Mouse (Mus musculus): ENCODE measurements at regions not wholly inside any gene's neighbourhood (a gene's known extent, or its start where the extent isn't known, plus 50 kb on each side); places are given as distances from the start of the nearest gene placed in this dataset.

- no peak for DNase-seq (ENCODE audit: low read depth, low spot score)
These were observed 89.8 kb downstream of the Kif26a start for GRCm38 (mm10) chr12:112235841-112236240.

- DNase-seq (ENCODE audit: low read depth, low spot score) = no peak
These were observed 91.1 kb downstream of the Kif26a start for GRCm38 (mm10) chr12:112237061-112237490.

GRCm38 (mm10) chr12:112238834-112239233 is 92.8 kb downstream of the Kif26a start:
- no peak for DNase-seq (ENCODE audit: low read depth, low spot score)

- no peak for DNase-seq (ENCODE audit: low read depth, low spot score)
These were observed 95.7 kb downstream of the Kif26a start for GRCm38 (mm10) chr12:112241740-112242171.

GRCm38 (mm10) chr12:112243231-112243630 is 97.2 kb downstream of the Kif26a start:
- no peak for DNase-seq (ENCODE audit: low read depth, low spot score)

GRCm38 (mm10) chr12:112250894-112251293 is 104.9 kb downstream of the Kif26a start:
- no peak for DNase-seq (ENCODE audit: low read depth, low spot score)

DNA sequence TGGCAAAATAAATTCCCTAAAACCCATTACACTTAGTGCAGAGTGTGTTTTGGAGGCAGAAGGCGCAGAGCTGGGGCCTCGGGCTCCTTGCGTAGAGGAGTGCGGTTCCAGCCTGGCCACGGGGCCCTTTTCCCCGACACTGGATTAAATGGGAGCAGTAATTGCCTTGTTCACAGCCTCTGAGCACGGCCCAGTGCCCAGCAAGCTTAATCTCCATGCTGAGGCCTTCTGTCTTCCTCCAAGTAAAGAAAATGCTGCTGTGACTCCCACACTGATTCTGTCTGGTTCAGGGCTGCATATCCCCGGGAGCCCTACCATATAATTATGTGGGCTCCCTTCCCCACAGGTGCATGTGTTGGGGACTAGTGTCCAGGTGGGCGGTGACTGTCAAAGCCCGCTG is 107.5 kb downstream of the Kif26a start:
- DNase-seq (ENCODE audit: low read depth, low spot score) = no peak

GRCm38 (mm10) chr12:112255223-112255622 is 109.2 kb downstream of the Kif26a start:
- DNase-seq (ENCODE audit: low read depth, low spot score) = peak; percentile 31

DNA sequence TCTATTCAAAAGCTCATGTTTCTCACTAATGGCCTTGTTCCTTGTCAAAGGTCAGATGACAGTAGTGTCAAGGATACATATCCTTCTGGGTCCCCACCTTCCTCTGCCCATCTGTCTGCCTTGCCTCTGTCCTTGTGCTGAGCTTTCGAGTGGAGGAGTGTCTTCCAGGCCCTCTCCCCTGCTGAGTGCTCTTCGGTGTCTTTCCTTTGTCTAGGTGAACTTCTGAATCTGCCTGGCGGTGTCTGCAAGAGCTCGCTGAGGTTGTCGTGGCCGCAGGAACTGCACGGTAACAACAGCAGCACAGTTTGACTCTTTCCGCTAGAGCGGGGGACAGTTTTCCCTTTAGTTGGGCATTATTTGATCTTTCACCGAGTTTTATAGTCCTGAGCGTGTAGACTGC is 111.7 kb downstream of the Kif26a start:
- DNase-seq (ENCODE audit: low read depth, low spot score) = no peak

GRCm38 (mm10) chr12:112263283-112264056 is 117.5 kb downstream of the Kif26a start:
- no peak for DNase-seq (ENCODE audit: low read depth, low spot score)

GRCm38 (mm10) chr12:112264201-112264600 is 118.2 kb downstream of the Kif26a start:
- DNase-seq (ENCODE audit: low read depth, low spot score) = no peak

DNA sequence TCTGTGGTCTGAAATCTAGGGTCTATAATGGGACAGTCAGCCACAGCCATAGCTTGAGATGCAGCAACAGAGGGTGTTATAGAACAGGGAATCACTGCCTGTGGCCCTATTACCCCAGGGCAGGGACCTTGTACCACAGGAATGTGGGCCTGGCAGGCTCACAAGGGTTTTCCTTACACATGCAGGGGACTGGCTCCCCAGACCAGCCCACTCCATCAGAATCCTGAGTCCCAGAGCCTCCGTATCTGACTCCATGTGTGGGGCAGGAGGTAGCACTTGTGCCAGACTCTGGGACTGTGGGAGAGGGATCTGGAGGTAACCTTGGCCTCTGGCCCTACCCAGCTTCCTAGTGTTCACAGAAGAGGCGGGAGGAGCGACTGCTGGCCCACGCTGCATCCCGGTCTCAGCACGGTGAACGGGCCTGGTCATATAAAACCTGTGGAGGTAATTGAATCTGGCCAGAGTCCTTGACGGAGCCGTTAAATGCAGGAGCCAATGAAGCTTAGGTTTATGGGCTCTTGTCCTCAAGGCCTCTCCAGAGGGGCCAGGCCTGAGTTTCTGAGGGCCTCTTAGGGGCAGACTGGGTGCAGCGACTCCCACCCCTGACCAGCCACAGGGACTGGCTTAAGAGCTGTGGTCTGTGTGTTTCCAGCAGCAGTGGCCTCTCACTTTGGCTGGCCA is 119.4 kb downstream of the Kif26a start:
- peak; percentile 11 for DNase-seq (ENCODE audit: low read depth, low spot score)

DNA sequence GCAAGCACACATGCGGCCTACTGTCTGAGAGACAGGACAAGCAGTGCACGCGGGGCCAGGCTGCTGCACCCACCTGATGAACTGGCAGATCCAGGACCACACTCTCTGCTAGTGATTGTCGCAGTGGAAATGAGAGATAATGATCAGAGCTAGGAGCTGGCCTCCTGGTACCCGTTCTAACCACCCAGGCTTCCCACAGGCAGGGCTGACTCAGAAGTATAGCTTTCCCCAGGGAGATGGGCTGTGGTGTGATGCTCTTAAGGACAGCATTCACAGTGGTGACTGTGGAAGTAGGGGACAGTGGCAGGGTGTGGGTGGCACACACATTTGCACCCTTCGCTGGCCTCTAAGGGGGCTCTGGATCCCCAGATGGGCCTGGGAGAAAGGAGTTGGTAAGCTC is 128.0 kb downstream of the Kif26a start:
- DNase-seq (ENCODE audit: low read depth, low spot score) = no peak

GRCm38 (mm10) chr12:112274756-112275155 is 128.7 kb downstream of the Kif26a start:
- DNase-seq (ENCODE audit: low read depth, low spot score) = no peak

- DNase-seq (ENCODE audit: low read depth, low spot score) = no peak
These were observed 130.6 kb downstream of the Kif26a start for GRCm38 (mm10) chr12:112276651-112277050.

DNA sequence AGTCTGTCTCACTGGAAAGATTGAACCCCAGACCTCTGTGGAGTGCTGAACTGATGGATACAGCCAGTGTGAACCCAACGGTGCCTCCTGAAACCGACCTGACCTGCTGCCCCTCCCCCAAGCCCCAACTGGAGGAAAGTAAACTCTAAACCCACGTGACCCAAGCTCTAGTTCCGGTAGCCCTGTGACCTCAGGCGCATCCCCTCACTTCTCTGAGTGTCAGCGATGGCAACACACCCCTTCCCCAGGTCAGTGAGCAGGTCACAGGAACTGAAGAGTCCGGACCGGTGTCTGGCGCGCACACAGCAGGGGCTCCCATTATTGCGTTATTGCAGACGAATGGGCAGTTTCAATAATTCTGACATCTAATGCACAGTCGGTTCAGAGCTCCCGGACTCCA is 131.5 kb downstream of the Kif26a start:
- no peak for DNase-seq (ENCODE audit: low read depth, low spot score)

DNA sequence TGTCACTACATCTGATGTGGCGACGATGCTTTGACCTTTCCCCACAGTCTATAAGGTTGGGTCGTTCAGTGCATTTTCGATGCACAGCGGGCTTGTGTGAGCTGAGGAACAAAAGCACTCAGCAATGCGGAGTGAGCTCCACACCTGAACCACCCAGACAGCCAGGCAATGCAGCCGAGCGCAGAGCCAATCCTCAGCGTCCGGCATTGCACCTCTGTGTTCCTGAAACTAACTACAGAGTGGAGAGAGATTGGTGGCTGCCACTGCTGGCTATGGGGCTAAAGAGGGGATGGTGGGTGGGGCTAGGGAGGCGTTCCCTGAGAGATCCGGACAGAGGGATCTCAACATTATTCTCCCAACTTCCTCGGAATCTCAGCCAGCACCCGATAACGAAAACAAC is 139.1 kb downstream of the Kif26a start:
- no peak for DNase-seq (ENCODE audit: low read depth, low spot score)

GRCm38 (mm10) chr12:112288786-112289185 is 142.8 kb downstream of the Kif26a start:
- DNase-seq (ENCODE audit: low read depth, low spot score) = no peak

GRCm38 (mm10) chr12:112290299-112290698 is 144.3 kb downstream of the Kif26a start:
- no peak for DNase-seq (ENCODE audit: low read depth, low spot score)

DNA sequence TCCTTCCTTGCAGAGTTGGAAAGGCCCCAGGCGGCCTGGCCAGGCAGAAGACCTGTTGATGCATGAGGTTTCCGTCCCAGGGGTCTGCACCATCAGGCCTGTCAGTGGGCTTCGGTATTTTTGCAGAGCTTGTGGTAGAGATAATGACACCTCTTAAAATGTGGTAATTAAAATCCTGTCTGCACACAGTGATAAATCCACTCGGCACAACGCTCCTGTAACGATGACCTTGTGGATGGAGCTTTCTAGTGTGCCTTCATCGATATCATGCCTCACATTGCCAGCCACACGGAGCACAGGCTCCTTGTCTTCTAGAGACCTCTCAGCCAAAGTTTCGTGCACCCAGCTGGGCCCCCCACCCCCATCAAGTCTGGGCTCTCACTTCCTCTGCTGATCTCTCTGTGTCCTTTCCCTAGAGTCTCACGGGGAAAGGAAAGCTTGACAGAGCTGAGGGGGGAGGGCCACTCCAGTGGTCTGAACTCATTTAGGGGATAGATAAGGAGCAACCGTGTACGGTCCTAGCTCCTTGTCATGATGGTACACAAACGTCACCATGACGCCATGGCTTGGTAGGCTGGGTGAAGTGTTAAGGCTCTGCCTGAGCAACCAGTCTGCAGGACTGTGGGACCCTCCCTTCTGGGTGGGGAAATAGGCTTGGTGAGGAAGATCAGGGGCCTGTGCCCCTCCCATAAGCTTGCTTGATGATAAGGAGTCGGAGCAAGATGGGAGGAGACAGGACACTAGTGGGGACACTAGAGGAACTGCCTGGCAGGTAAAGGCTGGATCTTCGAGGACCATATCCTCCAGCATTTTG is 145.9 kb downstream of the Kif26a start:
- DNase-seq (ENCODE audit: low read depth, low spot score) = no peak

DNA sequence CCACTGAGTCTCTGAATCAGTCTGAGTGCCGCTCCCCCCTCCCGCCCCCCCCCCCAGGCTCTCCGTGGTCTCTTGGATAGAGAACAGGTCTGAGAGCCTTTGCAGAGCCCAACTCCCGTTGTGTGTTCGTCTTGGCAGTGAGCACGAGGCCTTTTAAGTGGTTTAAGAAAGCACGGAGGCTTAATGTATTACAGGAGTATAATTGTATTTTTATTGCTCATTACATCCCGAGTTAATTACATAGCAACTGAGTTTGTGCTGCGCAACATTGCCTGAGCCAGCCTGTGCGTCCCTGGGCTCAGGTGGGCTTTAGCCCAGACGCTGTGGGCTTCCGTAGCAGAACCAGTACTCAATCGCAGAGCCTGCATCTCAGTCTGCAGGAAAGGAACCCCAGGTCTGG is 147.1 kb downstream of the Kif26a start:
- DNase-seq (ENCODE audit: low read depth, low spot score) = no peak

GRCm38 (mm10) chr12:112295337-112295941 is 149.4 kb downstream of the Kif26a start:
- DNase-seq (ENCODE audit: low read depth, low spot score) = peak; percentile 7

All from 3T3-L1 (cell line).